Mouse (Mus musculus) heart, embryonic 10.5 days (tissue): ENCODE measurements around the gene Sgcd. TPM values are rescaled to one million over a fixed set of nuclear protein-coding genes. Genes with fewer than 3 reads are reported as not detected.

Experiments
- DNase-seq: peaks from one replicate; pipeline ENCODE4 v3.0.0-alpha.2; 2017; ENCODE audit warnings: low spot score
- H3K27ac ChIP-seq: fragments of 300-500 bp; sonication (generic); 2 replicates; pipeline ENCODE4 v1.5.1; 2016; ENCODE audit warnings: mild to moderate bottlenecking
- H3K27me3 ChIP-seq: fragments of 300-500 bp; sonication (generic); 2 replicates; pipeline ENCODE4 v1.6.1; 2016; ENCODE audit warnings: mild to moderate bottlenecking; ENCODE audit not compliant: poor library complexity, insufficient read depth, severe bottlenecking
- H3K36me3 ChIP-seq: fragments of 300-500 bp; sonication (generic); 2 replicates; pipeline ENCODE4 v1.6.1; 2016; ENCODE audit warnings: mild to moderate bottlenecking, moderate library complexity
- H3K4me1 ChIP-seq: fragments of 300-500 bp; sonication (generic); 2 replicates; pipeline ENCODE4 v1.6.1; 2016; ENCODE audit warnings: mild to moderate bottlenecking
- H3K4me3 ChIP-seq: fragments of 300-500 bp; sonication (generic); 2 replicates; pipeline ENCODE4 v1.5.1; 2016; ENCODE audit warnings: mild to moderate bottlenecking, moderate library complexity
- H3K9me3 ChIP-seq: fragments of 300-500 bp; sonication (generic); 2 replicates; pipeline ENCODE4 v1.6.1; 2016; ENCODE audit warnings: mild to moderate bottlenecking, moderate library complexity
- whole genome bisulfite sequencing: fragments of 180-500 bp; shearing (Covaris S2); methylation state at CpG from one replicate; pipeline ENCODE4 v1.1.7; 2016; 5-methylcytosine and 5-hydroxymethylcytosine counted together
- polyA plus RNA-seq: library from polyadenylated mRNA; unstranded; fragments of >200 nt; fragmentation: Nextera tagmentation; extraction: Ambion mirVana; gene quantifications from 2 replicates; pipeline ENCODE4 v1.2.1, GENCODE M21; 2016

The Sgcd gene
- polyA plus RNA-seq, 1 experiment from 2014 or later: 4.7 TPM

DNA sequence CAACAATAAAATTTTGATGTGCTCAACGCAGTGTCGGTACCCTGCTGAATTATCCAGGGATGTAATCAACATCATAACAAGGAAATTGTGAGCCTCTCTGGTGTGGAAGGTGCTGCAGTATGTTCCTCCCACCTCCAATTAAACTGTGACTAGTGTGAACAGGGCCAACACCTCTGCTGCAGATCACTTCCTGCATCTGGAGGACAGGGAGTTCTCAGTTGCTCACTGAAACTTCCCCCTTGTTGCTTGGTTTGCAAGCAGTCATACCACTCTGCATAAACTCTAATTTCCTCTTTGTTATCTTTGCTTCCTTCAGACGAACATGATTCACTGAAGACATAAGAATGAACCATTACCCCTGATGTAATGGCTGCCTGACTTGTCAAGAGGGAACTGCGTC is 925.1 kb downstream of the Sgcd start:
- Histone ChIP-seq H3K4me3 (no peak overlapping the region), H3K27me3 (no peaks in the 10 kb centered on the region), H3K9me3 (no peaks in the 10 kb centered on the region), H3K27ac (no peak overlapping the region), H3K36me3 (no peaks in the 10 kb centered on the region), H3K4me1 (no peaks in the 10 kb centered on the region)
- DNase-seq: no peak
- WGBS: 68% methylated on average over 4 of the region's 4 CpGs

DNA sequence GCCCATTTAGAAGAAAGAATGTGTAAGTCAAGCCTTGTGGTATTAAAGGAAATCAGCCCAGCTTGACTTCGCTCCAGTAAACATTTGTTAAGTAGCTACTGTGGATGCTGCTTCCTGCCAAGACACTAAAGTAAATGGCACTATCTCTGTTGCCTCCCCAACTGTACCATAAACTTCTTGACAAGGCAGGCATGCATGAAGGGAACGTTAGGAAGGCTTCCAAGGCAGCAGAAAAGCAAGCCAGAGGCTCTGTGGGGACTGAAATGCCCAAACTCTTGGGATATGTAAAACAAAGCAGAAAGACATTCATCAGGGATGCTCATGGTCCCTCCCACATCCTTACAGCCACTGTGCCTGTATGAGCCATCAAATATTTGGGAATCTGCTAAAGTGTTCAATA is 938.4 kb downstream of the Sgcd start:
- Histone ChIP-seq H3K27me3 (no peaks in the 10 kb centered on the region), H3K27ac (no peak overlapping the region), H3K4me3 (no peak overlapping the region), H3K36me3 (no peaks in the 10 kb centered on the region), H3K4me1 (no peaks in the 10 kb centered on the region; the same call in 1 of the 2 replicates), H3K9me3 (no peaks in the 10 kb centered on the region)
- WGBS: 75% methylated on average over 2 of the region's 2 CpGs
- DNase-seq: no peak

DNA sequence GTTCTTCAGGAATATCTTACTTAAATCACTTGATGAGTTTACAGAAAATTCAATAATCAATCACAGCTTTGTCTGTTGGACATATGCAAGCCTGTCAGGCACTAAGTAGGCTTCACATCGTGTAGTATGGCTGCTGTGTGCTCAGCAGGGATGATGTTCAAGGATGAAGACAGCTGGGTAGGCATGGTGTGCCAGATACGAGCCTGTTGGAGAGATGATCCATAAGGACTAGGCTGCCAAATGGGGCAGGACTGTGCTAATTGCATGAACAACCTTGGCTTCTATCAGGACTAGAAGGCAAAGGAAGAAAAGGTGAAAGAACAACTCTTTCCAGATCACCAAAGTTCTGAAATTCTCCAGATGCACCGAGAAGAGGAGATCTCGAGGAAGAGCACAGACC is 939.0 kb downstream of the Sgcd start:
- H3K4me3 ChIP-seq: no peak overlapping the region
- H3K27ac ChIP-seq: no peak overlapping the region
- no peaks in the 10 kb centered on the region; the same call in 1 of the 2 replicates for H3K4me1 ChIP-seq
- no peak for DNase-seq
- H3K9me3 ChIP-seq: no peaks in the 10 kb centered on the region
- 82% methylated on average over 4 of the region's 4 CpGs for WGBS
- H3K27me3 ChIP-seq: no peaks in the 10 kb centered on the region
- no peaks in the 10 kb centered on the region for H3K36me3 ChIP-seq

- Histone ChIP-seq H3K4me1 (no peaks in the 10 kb centered on the region), H3K27ac (no peak overlapping the region), H3K9me3 (no peaks in the 10 kb centered on the region), H3K27me3 (no peaks in the 10 kb centered on the region), H3K4me3 (no peak overlapping the region), H3K36me3 (no peaks in the 10 kb centered on the region)
- DNase-seq: no peak
- WGBS: 79% methylated on average over 5 of the region's 5 CpGs
These were observed 956.5 kb downstream of the Sgcd start for GRCm38 (mm10) chr11:47032318-47032717.

DNA sequence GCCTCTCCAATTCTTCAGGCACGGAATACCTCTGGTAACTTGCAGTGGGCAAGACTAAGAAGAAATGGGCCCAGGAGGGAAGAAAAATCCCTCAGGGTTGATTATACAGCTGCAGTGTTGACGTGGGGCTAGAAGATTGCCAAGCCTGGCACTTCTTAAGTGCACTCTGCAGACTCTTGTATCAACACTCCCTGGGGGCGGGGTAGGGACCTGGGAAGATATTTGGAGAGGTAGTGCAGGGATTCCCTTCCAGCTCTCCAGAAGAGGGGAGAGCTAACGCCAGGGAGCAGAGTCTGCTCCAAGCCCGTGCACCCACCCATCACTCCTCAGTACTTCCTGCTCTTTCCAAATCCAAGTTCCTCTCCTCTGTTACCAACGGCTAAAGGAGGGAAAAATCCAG is 967.9 kb downstream of the Sgcd start:
- H3K9me3 ChIP-seq: no peaks in the 10 kb centered on the region
- WGBS: 26% methylated on average over 6 of the region's 6 CpGs

GRCm38 (mm10) chr11:47018139-47018538 is 970.6 kb downstream of the Sgcd start:
- 39% methylated on average over 2 of the region's 2 CpGs for WGBS
- no peaks in the 10 kb centered on the region for H3K27me3 ChIP-seq
- H3K27ac ChIP-seq: no peak overlapping the region
- H3K36me3 ChIP-seq: no peaks in the 10 kb centered on the region
- H3K4me1 ChIP-seq: peaks cover 7% of the 10 kb centered on the region; the same call in 1 of the 2 replicates
- H3K9me3 ChIP-seq: no peaks in the 10 kb centered on the region
- H3K4me3 ChIP-seq: no peak overlapping the region
- DNase-seq: no peak

More for the DNA sequence above, 967.9 kb downstream of the Sgcd start:
- Histone ChIP-seq H3K36me3 (no peaks in the 10 kb centered on the region), H3K4me3 (no peak overlapping the region), H3K27me3 (no peaks in the 10 kb centered on the region), H3K27ac (no peak overlapping the region), H3K4me1 (no peaks in the 10 kb centered on the region)
- DNase-seq: no peak

GRCm38 (mm10) chr11:47015683-47016082 is 973.1 kb downstream of the Sgcd start:
- 46% methylated on average over 2 of the region's 2 CpGs for WGBS
- Histone ChIP-seq H3K4me3 (no peak overlapping the region), H3K27ac (no peak overlapping the region)

DNA sequence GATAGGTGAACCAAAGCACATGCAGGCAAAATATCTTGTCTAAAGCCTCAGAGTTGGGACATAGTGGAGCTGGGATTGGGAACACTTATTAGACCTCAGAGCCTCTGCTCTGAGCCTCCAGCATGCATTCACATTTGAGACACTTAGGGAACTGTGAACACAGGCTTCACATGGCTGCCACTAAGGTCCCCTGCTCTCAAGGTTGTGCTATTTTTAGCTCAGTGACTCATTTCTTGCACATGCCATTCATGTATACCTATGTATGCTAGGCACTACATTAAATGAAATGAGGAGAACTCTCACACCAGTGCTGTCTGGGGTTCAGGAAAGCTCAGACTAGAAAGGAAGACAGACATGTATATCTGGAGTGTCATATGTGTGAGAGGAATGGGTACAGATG is 974.5 kb downstream of the Sgcd start:
- H3K9me3 ChIP-seq: no peaks in the 10 kb centered on the region
- peak overlapping the region; percentile 56; the same call in 1 of the 2 replicates for H3K27ac ChIP-seq
- no peak for DNase-seq
- H3K4me1 ChIP-seq: peaks cover 7% of the 10 kb centered on the region; the same call in 1 of the 2 replicates
- no peaks in the 10 kb centered on the region for H3K27me3 ChIP-seq
- H3K36me3 ChIP-seq: no peaks in the 10 kb centered on the region
- no peak overlapping the region for H3K4me3 ChIP-seq

More at GRCm38 (mm10) chr11:47015683-47016082, 973.1 kb downstream of the Sgcd start:
- Histone ChIP-seq H3K9me3 (no peaks in the 10 kb centered on the region), H3K27me3 (no peaks in the 10 kb centered on the region), H3K36me3 (no peaks in the 10 kb centered on the region), H3K4me1 (peaks cover 7% of the 10 kb centered on the region; the same call in 1 of the 2 replicates)
- DNase-seq: no peak

DNA sequence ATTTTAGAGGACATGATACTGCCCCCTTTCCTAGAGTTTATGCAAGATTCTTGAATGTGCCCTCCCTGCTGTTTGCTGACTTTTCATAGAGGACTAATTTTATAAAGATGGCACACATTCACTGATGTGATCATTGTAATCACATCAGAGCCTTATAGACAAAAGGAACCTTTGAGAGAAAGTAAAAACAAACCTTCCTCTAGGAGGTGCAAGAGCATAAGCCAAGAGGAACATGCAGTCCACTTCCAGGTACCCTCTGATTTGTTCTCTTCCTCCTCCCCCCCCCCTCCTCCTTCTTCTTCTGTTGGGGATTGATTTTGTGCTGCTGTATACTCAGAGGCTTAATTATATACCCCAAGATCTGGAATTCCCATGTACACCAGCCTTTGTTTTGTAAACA is 978.6 kb downstream of the Sgcd start:
- Histone ChIP-seq H3K27me3 (no peaks in the 10 kb centered on the region), H3K27ac (no peak overlapping the region), H3K36me3 (no peaks in the 10 kb centered on the region), H3K4me1 (peaks cover 7% of the 10 kb centered on the region; the same call in 1 of the 2 replicates), H3K9me3 (no peaks in the 10 kb centered on the region), H3K4me3 (no peak overlapping the region)
- no peak for DNase-seq

GRCm38 (mm10) chr11:47005301-47005875 is 983.4 kb downstream of the Sgcd start:
- no peaks in the 10 kb centered on the region for H3K4me1 ChIP-seq
- no peak for DNase-seq
- WGBS: 67% methylated on average over 1 of the region's 1 CpGs

DNA sequence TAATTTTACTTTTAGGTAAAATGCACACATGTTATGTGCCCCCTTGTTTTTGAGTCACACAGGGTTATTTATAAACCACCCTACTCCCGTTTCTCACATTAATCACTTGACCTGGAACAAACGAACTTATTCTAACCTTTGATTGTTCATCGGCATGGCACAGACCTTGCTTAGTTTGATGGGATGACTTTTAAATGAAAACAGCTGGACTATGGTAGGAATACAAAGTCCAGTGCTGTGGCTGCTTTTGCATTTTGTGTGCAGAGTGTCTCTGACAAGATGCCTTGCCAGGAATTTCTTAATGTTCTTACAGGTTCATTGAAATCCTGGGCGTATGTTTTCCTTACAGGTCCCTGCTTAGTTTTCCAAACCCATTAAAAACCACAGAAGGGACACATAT is 1049.5 kb downstream of the Sgcd start:
- 68% methylated on average over 4 of the region's 4 CpGs for WGBS
- no peak for DNase-seq
- Histone ChIP-seq H3K4me3 (no peak overlapping the region), H3K27ac (no peak overlapping the region), H3K27me3 (no peaks in the 10 kb centered on the region), H3K36me3 (no peaks in the 10 kb centered on the region), H3K4me1 (no peaks in the 10 kb centered on the region), H3K9me3 (no peaks in the 10 kb centered on the region)

More at GRCm38 (mm10) chr11:47005301-47005875, 983.4 kb downstream of the Sgcd start:
- Histone ChIP-seq H3K27me3 (no peaks in the 10 kb centered on the region), H3K36me3 (no peaks in the 10 kb centered on the region), H3K27ac (no peak overlapping the region), H3K9me3 (no peaks in the 10 kb centered on the region), H3K4me3 (no peak overlapping the region)

- no peak for DNase-seq
- 73% methylated on average over 1 of the region's 1 CpGs for WGBS
- H3K4me1 ChIP-seq: no peaks in the 10 kb centered on the region
- H3K27me3 ChIP-seq: no peaks in the 10 kb centered on the region
- no peak overlapping the region for H3K27ac ChIP-seq
- no peaks in the 10 kb centered on the region for H3K9me3 ChIP-seq
- H3K4me3 ChIP-seq: no peak overlapping the region
- H3K36me3 ChIP-seq: no peaks in the 10 kb centered on the region
These were observed 1063.8 kb downstream of the Sgcd start for GRCm38 (mm10) chr11:46924946-46925345.

DNA sequence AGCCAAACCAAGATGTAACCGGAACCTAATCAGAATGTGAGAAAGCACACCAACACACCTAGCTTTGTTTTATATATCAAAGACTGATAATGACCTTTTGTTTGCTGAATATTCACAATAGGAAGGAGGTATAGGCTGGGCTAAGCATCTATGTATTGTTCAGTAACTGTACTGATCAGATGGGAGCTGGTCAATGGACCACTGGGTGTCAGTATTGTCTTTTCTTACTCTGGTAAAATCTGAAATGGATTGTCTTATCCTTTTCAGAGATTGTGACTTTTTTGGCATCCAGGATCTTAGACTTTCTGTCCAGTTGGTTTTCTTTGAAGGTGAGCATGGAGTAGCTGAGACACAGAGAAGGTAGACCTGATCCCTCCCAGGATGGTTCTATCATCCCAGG is 1068.5 kb downstream of the Sgcd start:
- no peaks in the 10 kb centered on the region for H3K27me3 ChIP-seq
- H3K4me1 ChIP-seq: no peaks in the 10 kb centered on the region
- WGBS: 91% methylated on average over 1 of the region's 1 CpGs
- no peak for DNase-seq
- no peaks in the 10 kb centered on the region for H3K9me3 ChIP-seq
- no peak overlapping the region for H3K4me3 ChIP-seq
- no peak overlapping the region for H3K27ac ChIP-seq
- H3K36me3 ChIP-seq: no peaks in the 10 kb centered on the region

DNA sequence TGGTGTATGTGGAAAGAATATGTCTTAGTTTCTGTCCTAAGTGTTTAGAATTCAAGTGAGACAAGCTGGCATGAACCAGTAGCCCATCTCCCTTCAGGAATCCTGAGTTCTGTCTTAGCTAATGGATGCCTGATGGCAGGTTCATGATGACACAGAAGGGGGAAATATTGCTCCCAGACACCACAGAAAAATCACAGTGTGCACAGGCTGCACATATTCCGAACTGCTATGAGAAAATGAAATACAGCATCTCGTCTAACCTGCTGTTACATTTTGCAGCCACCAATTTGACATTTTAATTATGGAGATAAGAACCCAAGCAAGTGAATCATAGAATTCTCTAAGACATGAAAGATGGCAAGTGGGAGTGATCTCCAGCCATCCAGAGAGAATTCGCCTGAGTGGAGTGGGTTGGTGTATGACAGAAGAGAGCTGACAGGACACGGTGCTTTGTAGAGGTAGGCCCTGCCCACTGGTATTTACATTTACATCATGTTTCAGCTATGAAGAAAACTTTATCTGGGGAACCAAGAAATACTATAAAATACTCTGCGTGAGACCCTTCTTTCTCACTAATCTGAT is 1076.0 kb downstream of the Sgcd start:
- no peaks in the 10 kb centered on the region for H3K27me3 ChIP-seq
- DNase-seq: no peak
- no peaks in the 10 kb centered on the region for H3K4me1 ChIP-seq
- H3K27ac ChIP-seq: no peak overlapping the region
- 83% methylated on average over 5 of the region's 5 CpGs for WGBS
- no peaks in the 10 kb centered on the region for H3K9me3 ChIP-seq
- H3K4me3 ChIP-seq: no peak overlapping the region
- H3K36me3 ChIP-seq: no peaks in the 10 kb centered on the region
